Mouse (Mus musculus) T-helper 1 cell (primary cell): Measurements from ENCODE around the gene Bub3.

ENCODE experiments used
- in situ Hi-C: fragments of 300-600 bp; cut with MboI, MseI; formaldehyde crosslinking; loops from one replicate; pipeline ENCODE4 v1.15.1; 2025; ENCODE audit warnings: high pct_unique_total_duplicates

Gene Bub3

GRCm38 (mm10) chr7:131555301-131556081, 4.5 kb upstream of the Bub3 start:
- in situ Hi-C loops, result loop anchor here (25.0 kb wide), 2 partner anchors 1043 to 1382 kb away; partner anchors contain the start of genes Ate1 and Zranb1

GRCm38 (mm10) chr7:131556116-131556515, 3.9 kb upstream of the Bub3 start:
- in situ Hi-C loops, result loop anchor here (25.0 kb wide), 2 partner anchors 1044 to 1381 kb away; partner anchors contain the start of genes Ate1 and Zranb1

- in situ Hi-C loops, result loop anchor here (25.0 kb wide), 2 partner anchors 1044 to 1381 kb away; partner anchors contain the start of genes Ate1 and Zranb1
These were observed 3.3 kb upstream of the Bub3 start for GRCm38 (mm10) chr7:131556541-131557271.

- in situ Hi-C loops, result loop anchor here (25.0 kb wide), 2 partner anchors 1045 to 1380 kb away; partner anchors contain the start of genes Ate1 and Zranb1
These were observed 2.3 kb upstream of the Bub3 start for GRCm38 (mm10) chr7:131557751-131558150.

- in situ Hi-C loops, result loop anchor here (25.0 kb wide), 2 partner anchors 1048 to 1377 kb away; partner anchors contain the start of genes Ate1 and Zranb1
These were observed 648 bp downstream of the Bub3 start for GRCm38 (mm10) chr7:131560697-131561042.

- in situ Hi-C loops, result no loop called here
These were observed 15.2 kb downstream of the Bub3 start for GRCm38 (mm10) chr7:131575246-131575645.

- in situ Hi-C loops, result no loop called here
These were observed 22.2 kb downstream of the Bub3 start for GRCm38 (mm10) chr7:131582178-131582577.

- in situ Hi-C loops, result no loop called here
These were observed 25.5 kb downstream of the Bub3 start for GRCm38 (mm10) chr7:131585551-131585950.

- in situ Hi-C loops, result no loop called here
These were observed 37.9 kb downstream of the Bub3 start for GRCm38 (mm10) chr7:131597779-131598482.

GRCm38 (mm10) chr7:131598483-131598824, 38.4 kb downstream of the Bub3 start:
- in situ Hi-C loops, result no loop called here

- in situ Hi-C loops, result no loop called here
These were observed 42.1 kb downstream of the Bub3 start for GRCm38 (mm10) chr7:131602106-131602505.

GRCm38 (mm10) chr7:131603186-131603585, 43.2 kb downstream of the Bub3 start:
- in situ Hi-C loops, result no loop called here

GRCm38 (mm10) chr7:131604946-131605345, 44.9 kb downstream of the Bub3 start:
- in situ Hi-C loops, result no loop called here

- in situ Hi-C loops, result no loop called here
These were observed 45.5 kb downstream of the Bub3 start for GRCm38 (mm10) chr7:131605481-131605880.

GRCm38 (mm10) chr7:131608049-131608448, 48.0 kb downstream of the Bub3 start:
- in situ Hi-C loops, result no loop called here

GRCm38 (mm10) chr7:131609677-131610076, 49.7 kb downstream of the Bub3 start:
- in situ Hi-C loops, result no loop called here
